Mouse (Mus musculus) T-helper 2 cell (primary cell): ENCODE results near the gene Prg2.

Source experiments
- in situ Hi-C: fragments of 300-600 bp; cut with MboI, MseI; formaldehyde crosslinking; loops from one replicate; pipeline ENCODE4 v1.15.1; 2025; ENCODE audit warnings: high pct_unique_total_duplicates

Gene Prg2

GRCm38 (mm10) chr2:84980188-84980587, at the start of gene Prg2:
Gene Prg2, plus strand, starts transcription at chr2:84980461.
- in situ Hi-C loops: no loop called here

GRCm38 (mm10) chr2:84933992-84934648, 46.1 kb upstream of the Prg2 start:
- in situ Hi-C loops: loop anchor here (5.0 kb wide), 1 partner anchor 42 kb away; no protein-coding TSS in a partner anchor

DNA sequence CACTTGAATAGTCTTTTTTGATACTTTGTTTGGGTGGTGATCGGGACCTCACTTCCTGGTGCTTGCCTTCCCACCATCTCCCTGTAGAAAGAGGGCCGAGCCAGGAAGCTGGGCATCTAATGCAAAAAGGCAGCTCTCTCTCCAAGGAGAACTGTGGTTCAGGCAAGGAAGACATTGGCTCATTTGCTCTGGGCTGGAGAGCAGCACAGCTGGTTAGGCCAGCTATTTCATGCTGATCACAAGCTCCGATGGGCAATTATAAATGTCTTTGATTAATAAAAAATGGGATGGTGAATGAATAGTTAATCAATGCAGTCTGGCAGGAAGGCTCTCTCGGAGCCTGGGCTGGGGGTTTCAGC, 45.6 kb upstream of the Prg2 start:
- in situ Hi-C loops: loop anchor here (5.0 kb wide), 1 partner anchor 42 kb away; no protein-coding TSS in a partner anchor

DNA sequence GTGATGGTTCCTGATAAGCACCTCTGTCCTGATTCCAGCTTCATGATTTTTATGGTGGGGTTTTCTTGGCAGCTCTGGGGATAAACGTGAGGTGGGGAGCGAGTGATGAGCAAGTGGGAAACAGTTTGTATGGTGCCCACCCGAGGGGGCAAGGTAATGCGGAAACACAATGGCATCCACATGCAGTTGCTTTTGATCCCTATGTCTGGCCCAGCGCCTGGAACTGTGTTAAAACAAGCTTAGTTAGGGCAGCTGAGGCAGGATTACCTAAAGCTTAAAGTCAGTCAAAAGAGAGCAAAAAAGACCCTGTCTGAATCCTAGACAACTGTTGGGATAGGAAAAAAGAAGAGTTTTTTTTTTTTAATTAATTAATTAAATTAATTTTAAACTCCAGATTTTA, 45.2 kb upstream of the Prg2 start:
- in situ Hi-C loops: no loop called here

GRCm38 (mm10) chr2:84936474-84937429, 43.5 kb upstream of the Prg2 start, which contains the start of gene Slc43a3:
Gene Slc43a3, plus strand, starts transcription at chr2:84936579.
- in situ Hi-C loops: no loop called here

GRCm38 (mm10) chr2:84937491-84938150, 42.6 kb upstream of the Prg2 start:
- in situ Hi-C loops: no loop called here

DNA sequence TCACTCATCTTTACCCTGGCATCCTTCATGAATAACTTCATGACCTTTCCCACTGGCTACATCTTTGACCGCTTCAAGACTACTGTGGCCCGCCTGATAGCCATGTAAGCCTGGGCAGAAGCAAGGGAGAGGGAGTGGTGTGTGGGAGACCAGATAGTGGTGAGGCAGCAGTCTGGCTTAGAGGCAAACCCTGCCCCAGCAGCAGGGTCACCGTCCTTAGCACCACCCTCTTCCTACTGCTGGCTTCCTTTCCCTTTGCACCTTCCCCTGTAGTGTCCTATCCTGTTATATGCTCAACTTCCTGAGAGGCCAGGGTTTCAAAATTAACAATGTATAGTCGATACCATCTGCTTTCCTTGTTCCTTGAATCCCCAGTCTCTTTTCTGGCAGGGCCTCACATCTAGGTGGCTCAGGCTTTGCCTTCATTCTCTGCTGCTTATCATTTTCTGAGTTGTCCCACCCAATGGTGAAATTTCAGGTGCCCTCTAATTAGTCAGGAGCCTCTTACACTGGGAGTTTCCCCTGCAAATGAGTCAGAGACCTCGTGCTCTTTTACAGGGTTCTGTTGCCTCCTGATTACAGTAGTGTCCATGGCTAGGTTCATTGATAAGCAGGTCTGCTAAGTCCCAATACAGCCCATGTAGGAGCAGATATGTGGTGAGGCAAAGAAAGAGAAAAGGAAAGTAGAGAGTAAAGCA, 41.9 kb upstream of the Prg2 start:
- in situ Hi-C loops: no loop called here

GRCm38 (mm10) chr2:84939306-84939705, 41.0 kb upstream of the Prg2 start:
- in situ Hi-C loops: no loop called here

DNA sequence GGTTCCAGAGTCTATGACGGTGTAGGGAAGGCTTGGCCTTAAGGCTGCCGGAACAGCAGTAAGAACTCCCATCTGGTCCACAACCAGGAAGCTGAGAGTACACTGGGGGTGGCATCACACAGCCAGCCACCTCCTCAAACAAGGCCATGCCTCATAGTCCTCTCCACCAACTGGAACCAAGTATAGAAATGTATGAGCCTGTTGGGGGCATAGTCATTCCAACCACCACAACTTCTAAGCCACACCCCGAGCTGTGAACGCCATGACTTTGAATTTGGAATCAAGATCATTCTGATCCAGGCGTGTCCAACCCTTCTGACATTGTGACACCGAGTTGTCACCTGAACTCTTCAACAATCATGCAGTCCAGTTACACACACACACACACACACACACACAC, 40.5 kb upstream of the Prg2 start:
- in situ Hi-C loops: loop anchor here (10.0 kb wide), 1 partner anchor 105 kb away; the partner anchor contains the start of gene Tnks1bp1

- in situ Hi-C loops: loop anchor here (10.0 kb wide), 1 partner anchor 103 kb away; the partner anchor contains the start of gene Tnks1bp1
Observed at GRCm38 (mm10) chr2:84941332-84941731, 38.9 kb upstream of the Prg2 start.

DNA sequence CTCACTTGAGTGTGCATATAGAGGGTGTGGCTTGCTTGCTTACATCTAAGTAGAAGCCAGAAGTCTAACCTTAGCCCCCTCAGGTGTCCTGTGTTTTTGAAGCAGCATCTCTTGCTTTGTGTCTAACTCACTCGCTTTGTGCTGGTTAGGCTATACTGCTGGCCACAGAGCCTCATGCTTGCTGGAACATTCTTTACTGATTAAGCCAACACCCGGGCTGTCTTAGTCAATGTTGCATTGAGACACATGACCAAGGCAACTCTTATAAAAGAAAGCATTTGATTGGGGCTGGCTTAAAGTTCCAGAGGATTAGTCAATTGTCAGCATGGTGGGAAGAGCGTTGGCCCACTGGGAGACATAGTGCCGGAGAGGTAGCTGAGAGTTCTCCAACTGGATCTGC, 38.5 kb upstream of the Prg2 start:
- in situ Hi-C loops: loop anchor here (10.0 kb wide), 1 partner anchor 103 kb away; the partner anchor contains the start of gene Tnks1bp1

- in situ Hi-C loops: loop anchor here (10.0 kb wide), 1 partner anchor 98 kb away; the partner anchor contains the start of gene Tnks1bp1
Observed at GRCm38 (mm10) chr2:84947154-84947771, 33.0 kb upstream of the Prg2 start.

DNA sequence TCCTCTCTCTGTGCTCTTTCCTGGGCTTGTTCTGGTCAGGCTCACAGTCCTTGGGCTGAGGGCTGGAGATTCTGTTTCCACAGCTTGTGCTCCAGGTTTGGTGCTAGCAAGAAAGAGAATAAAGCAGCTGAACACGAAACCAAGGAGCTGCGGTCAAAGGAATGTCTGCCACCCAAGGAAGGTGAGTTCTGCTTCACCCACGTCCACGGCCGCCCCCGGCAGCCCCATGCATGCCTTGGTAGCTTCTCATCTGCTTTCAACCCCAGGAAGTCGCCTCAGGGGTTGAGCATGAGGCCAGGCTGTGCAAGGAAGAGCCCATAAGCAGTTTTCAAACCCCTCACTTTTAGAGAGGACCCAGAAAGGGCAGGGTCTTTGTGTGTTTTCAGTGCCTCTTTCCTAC, 32.0 kb upstream of the Prg2 start:
- in situ Hi-C loops: loop anchor here (10.0 kb wide), 1 partner anchor 97 kb away; the partner anchor contains the start of gene Tnks1bp1

DNA sequence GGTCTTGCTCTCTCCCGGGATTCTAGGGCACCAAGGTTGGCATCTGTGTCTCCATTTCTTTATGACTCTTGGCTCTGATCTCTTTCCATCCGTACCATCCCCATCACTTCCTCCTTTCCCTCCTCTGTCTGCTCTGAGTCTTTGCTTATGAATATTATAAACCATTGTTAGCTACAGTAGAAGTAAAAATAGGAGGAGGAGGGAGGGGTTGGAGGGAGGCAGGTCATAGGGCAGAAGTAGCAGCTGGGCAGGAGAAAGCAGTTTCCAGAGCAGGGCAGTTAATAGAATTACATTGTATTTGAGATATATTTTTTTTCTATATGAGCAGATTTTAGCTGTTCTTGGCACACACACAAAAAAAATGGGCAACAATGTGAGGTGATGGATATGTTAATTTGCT, 31.5 kb upstream of the Prg2 start:
- in situ Hi-C loops: loop anchor here (10.0 kb wide), 1 partner anchor 96 kb away; the partner anchor contains the start of gene Tnks1bp1

GRCm38 (mm10) chr2:84951027-84951426, 29.2 kb upstream of the Prg2 start:
- in situ Hi-C loops: no loop called here

GRCm38 (mm10) chr2:84952251-84952650, 28.0 kb upstream of the Prg2 start:
- in situ Hi-C loops: no loop called here

DNA sequence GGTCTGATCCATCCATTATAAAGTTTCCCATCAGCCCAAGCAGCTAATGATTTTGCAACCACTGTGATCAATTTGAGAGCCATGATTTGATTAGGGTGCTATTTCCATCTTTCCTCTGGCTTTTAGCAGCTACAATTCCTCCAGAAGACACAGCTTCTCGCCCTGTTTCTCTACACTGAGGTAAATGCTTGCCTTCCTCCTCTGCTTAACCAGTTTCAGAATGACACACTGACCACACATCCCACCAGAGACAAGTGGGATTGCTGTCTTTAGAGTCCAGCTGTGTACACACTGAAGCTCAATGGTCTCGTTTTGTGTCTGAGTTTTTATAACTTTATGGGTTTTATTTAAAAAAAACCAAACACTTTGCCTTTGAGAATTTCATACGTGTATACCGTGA, 27.6 kb upstream of the Prg2 start:
- in situ Hi-C loops: no loop called here

DNA sequence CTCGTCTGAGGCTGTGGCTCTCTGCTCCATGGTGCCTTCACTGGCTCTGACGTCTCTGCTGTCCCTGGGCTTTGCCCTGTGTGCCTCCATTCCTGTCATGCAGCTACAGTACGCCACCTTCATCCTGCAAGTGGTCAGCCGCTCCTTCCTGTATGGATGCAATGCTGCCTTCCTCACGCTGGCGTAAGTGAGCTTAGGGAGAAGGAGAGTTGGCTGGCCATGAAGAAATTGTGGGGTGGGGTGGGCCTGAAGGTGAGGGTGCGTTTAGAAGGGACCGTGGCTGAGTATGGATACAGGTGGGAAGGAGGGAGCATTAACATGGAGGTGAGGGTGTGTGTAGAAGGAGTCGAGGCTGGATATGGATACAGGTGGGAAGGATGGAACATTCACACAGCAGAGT, 24.8 kb upstream of the Prg2 start:
- in situ Hi-C loops: no loop called here

DNA sequence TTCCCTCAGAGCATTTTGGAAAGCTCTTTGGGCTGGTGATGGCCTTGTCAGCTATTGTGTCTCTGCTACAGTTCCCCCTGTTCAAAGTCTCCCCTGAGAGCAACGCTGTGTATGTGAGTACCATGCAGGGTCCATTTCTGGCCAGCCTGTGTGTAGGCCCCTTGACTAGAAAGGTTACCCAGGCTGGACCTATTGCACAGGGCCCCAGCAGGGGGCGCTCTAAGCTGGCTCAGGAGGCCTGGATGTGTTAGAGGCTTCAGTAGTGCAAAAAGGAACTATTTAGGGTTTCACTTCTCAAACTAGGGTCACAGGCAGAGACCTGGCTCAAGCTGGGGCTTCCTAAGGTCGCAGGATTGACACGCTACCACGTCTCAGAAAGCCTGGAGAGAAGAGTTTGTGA, 24.0 kb upstream of the Prg2 start:
- in situ Hi-C loops: no loop called here

- in situ Hi-C loops: no loop called here
Observed at GRCm38 (mm10) chr2:84958588-84959264, 21.5 kb upstream of the Prg2 start.
